Mouse (Mus musculus) cerebellum, adult 18-20 months (tissue): ENCODE results near the gene Tex12.
A peak's percentile ranks its signal among the peaks of the same experiment; 100 is the strongest.

Experiments used
- DNase-seq, 2 experiments: peaks; one replicate each; pipeline ENCODE4 v3.0.0; 2021

Tex12 gene

GRCm38 (mm10) chr9:50561145-50561917, at the start of gene Tex12:
Gene Tex12, minus strand, starts transcription at chr9:50561325.
- no peak for DNase-seq

DNA sequence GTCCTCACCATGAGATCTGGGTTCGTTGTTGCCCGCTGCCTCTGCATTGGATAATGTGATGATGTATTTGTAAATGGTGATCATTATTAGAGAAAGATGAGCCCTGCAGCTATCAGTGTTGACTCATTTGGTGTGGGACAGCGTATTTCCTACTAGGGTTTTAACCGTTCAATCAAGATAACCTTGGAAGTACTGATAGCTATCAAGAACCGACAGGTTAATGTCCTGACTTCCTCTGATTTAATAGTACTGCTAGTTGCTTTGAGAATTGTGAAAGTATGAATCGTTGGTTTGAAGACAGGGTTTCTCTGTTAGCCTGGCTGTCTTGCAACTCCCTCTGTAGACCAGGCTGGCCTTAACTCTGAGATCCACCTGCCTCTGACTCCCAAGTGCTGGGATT, 43.2 kb upstream of the Tex12 start:
- DNase-seq, result no peak

- DNase-seq, result no peak
Measured at GRCm38 (mm10) chr9:50603998-50604324, 42.8 kb upstream of the Tex12 start.

- peak; percentile 94 to 95 for DNase-seq
Measured at GRCm38 (mm10) chr9:50603189-50603997, 42.3 kb upstream of the Tex12 start, which contains the start of the genes Sdhd and Timm8b. Gene Sdhd, minus strand, starts transcription at chr9:50603812. Gene Timm8b, plus strand, starts transcription at chr9:50603910.

DNA sequence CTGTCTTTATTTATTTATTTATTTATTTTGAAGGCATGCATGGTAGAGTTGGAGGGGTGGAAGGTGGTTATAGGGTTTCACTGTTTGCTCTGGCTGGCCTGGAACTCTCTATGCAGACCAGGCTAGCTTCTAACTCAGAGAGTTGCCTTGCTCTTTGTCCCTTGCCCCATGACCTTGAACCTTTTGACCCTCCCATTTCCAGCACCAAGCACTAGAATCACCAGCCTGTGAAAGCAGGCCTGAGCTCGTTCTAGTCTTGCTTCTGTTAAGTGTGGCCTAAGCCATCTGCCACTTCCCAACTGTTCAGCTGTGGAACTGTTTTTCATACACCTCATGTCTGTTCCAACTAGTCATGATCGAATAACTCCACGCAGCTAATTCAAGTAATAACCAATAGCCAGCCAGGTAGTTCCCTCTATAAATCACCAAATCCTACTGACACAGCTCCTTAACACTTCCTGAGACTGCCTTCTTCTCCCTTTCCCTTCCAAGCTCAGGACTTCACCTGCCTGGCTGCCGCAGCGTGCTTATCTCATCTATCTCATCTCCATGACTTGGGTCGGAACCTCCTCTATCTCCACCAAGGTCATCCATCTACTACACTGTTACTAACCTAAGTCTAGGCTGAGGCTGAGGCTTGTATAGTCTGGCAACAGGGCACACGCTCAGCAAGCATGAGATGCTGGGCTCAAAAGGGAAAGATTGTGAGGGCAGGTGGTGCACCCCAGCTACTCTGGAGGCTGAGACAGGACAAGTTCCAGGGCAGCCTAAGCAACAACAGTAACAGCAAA, 41.1 kb upstream of the Tex12 start:
- no peak for DNase-seq

DNA sequence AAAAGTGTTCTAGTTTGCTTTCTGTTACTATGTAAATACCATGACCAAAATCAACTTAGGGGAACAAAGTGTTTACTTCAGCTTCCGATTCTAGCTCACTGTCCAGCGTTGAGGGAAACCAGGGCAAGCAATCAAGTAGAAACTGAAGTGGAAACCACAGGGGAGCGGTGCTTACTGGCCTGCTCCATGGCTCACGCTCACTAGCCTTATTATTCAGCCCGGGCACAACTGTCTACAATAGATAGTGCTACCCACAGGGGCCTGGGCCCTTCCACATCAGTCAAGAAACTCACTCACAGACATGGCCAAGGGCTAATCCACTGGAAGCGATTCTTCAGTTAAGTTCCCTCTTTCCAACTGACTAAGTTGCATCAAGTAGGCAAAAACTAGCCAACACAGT, 40.4 kb upstream of the Tex12 start:
- DNase-seq, result no peak

GRCm38 (mm10) chr9:50596973-50597372, 35.8 kb upstream of the Tex12 start:
- DNase-seq, result no peak

DNA sequence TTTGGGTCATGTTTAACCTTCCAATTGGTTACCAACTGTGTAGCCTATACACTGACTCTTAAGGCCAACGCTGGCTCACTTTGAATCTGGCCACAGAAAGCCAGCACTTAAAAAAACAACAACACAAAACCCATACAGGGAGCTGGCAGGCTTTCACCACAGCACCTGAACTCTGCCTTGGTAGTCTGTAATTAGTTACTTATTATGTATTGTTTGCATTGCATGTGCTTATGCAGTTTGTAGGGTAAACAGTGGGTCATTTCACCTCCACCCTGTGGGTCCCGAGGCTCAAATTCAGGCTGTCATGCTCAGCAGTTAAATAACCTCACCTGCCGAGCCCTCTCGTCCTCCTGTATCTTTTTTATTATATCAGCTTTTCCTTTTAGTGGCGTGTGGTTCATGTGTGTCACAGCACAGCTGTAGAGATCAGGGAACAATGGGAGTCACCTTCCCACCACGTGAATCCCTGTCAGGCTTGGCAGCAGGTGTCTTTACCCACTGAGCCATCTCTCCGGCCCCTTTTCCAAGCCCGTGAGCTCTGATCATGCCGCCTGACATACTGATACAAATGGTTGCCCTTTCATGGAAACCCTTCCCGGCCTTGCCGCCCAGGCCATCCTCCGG, 33.8 kb upstream of the Tex12 start:
- DNase-seq, result no peak

- DNase-seq, result peak in 1 of 2 experiments; percentile 26
Measured at GRCm38 (mm10) chr9:50593544-50593943, 32.4 kb upstream of the Tex12 start.

- no peak for DNase-seq
Measured at GRCm38 (mm10) chr9:50592955-50593354, 31.8 kb upstream of the Tex12 start.

GRCm38 (mm10) chr9:50590856-50591518, 29.9 kb upstream of the Tex12 start:
- no peak for DNase-seq

DNA sequence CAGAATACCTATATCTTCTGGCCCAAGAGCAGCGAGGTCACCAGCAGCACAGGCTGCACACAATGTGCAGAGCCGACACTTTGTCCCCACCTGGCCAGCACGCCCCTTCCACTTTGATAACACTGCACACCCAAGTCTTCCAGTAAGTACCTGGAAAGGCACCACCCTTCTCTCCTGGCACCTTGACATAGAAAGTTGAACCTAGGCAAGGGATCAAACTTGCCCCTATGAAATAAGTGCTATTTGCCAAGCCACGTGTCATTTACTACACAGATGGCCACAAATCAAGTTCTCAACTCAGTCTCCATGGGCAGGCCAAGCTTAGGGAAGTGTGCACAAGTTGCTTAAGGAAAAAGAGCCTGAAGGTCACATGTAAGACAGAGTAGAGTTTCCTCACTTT, 25.8 kb upstream of the Tex12 start:
- no peak for DNase-seq

- no peak for DNase-seq
Measured at GRCm38 (mm10) chr9:50585145-50585818, 24.2 kb upstream of the Tex12 start.

GRCm38 (mm10) chr9:50580370-50580769, 19.2 kb upstream of the Tex12 start:
- DNase-seq, result no peak

DNA sequence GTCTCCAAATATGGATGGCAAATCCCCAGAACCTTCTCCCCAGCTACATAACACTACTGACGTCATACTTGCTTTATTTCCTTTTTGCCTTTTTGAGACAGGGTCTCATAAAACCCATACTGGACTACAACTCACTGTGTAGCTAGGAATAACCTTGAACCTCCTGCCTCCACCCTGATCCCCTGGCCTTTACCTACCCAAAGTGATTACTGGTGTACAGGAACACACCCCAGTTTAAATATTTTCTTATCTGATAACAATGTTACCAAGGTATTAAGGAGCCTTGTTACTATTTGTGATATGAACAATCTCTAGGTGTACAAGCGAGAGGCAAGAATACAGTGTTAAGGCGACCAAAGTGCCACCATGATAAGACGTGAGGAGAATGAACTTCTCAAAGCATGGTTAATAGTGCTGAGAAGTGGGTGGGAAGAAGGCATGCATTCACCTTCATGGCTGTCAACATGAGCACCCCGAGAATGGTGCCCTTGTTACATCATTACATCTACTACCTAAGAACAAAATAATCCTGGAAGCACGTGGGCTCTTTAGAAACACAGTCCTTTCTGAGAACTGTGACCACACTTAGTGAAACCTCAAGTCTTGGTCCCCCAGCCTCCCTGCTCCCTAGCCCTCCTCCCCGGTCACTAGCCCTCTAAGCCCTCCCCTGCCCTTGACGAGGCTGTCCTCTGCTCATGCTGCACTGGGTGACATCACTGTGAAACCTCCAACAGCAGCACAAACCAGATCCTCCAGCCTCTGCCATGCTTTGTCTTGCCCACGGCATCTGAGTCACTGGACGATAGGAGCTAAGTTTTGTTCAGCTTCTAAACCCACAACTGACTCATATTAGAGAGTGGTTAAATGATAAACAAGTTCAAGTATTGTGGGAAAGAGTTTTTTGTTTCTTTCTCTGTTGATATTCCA, 8.7 kb upstream of the Tex12 start:
- DNase-seq, result no peak

DNA sequence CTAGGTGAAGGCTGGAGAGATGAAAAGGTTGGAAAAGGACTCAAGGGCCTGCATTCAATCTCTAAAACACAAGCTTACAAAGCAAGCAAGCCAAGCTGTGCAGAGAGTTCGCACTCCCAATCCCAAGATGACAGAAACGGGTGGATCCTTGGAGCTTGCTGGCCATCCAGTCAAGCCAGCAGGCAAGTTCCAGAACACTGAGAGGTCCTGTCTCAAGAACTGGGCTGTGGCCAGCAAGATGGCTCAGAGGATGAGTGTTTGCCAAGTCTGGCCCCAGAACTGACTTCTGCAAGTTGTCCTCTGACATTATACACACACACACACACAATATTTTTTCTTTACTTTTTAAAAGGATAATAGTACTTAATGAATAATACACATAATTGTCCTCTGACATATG, 6.8 kb upstream of the Tex12 start:
- DNase-seq, result no peak

- DNase-seq, result no peak
Measured at GRCm38 (mm10) chr9:50567372-50567771, 6.2 kb upstream of the Tex12 start.

- DNase-seq, result no peak
Measured at GRCm38 (mm10) chr9:50565940-50566339, 4.8 kb upstream of the Tex12 start.

- no peak for DNase-seq
Measured at GRCm38 (mm10) chr9:50565173-50565572, 4.0 kb upstream of the Tex12 start.

- no peak for DNase-seq
Measured at GRCm38 (mm10) chr9:50561918-50562360, 814 bp upstream of the Tex12 start.

DNA sequence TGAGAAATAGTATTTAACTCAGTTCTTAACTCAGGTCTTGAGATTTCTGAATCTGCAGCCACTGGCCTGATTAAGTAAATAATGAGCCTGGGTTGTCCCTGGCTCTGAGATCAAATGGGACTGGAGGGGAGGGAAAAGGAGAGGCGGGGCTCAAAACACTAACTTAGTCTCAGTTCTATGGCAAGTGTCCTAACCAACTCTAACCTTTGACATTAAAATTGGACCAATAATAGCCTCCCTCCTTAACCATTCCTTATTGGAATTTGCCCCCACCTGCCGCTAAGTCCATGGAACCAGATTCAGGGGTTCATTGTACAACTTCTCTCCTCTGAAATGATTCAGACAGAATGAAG, 6.1 kb downstream of the Tex12 start, which contains the start of gene Bco2:
Gene Bco2, minus strand, starts transcription at position 88 of the 353 bp plus-strand sequence.
- DNase-seq, result no peak
